Mouse (Mus musculus) megakaryocyte progenitor cell, adult 5-6 weeks (primary cell): ENCODE results near the gene Hsd17b3. TPM values are rescaled to one million over a fixed set of nuclear protein-coding genes. Genes with fewer than 3 reads are reported as not detected.

ENCODE experiments used
- ATAC-seq: replicated peaks from 2 replicates; pipeline ENCODE4 v1.8.0; 2016; ENCODE audit warnings: mild to moderate bottlenecking, moderate TSS enrichment, inconsistent platforms; ENCODE audit not compliant: poor library complexity
- total RNA-seq, 2 experiments: library from RNA; stranded (forward) in 1 of 2; stranded (reverse) in 1 of 2; fragments of 157-497, 149-512 nt in 1 of 2; fragments of 200-1000 nt in 1 of 2; gene quantifications; 2 replicates each; pipeline versions ENCODE4 v1.2.3 to v1.2.4; 2015 to 2017

Gene Hsd17b3
- total RNA-seq, 2 experiments from 2014 or later, result not detected

- no peak for ATAC-seq
Measured at GRCm38 (mm10) chr13:64024803-64025202, 64.2 kb downstream of the Hsd17b3 start.

GRCm38 (mm10) chr13:64022786-64023468 is 66.1 kb downstream of the Hsd17b3 start:
- no peak for ATAC-seq

- no peak for ATAC-seq
Measured at GRCm38 (mm10) chr13:64020902-64021311, 68.1 kb downstream of the Hsd17b3 start.

GRCm38 (mm10) chr13:64018586-64019141 is 70.4 kb downstream of the Hsd17b3 start:
- ATAC-seq, result no peak

- no peak for ATAC-seq
Measured at GRCm38 (mm10) chr13:64016048-64016447, 73.0 kb downstream of the Hsd17b3 start.

- no peak for ATAC-seq
Measured at GRCm38 (mm10) chr13:64011157-64011556, 77.9 kb downstream of the Hsd17b3 start.

Other genes with a start within 250 kb of the Hsd17b3 start
- 3.5 and 5.4 TPM in 2 replicates for gene Slc35d2, start 40.1 kb upstream of the Hsd17b3 start, total RNA-seq (2015)
- 4.3 and 5.4 TPM in 2 replicates for gene Slc35d2, start 40.1 kb upstream of the Hsd17b3 start, total RNA-seq (2017)
- 42.8 and 49.3 TPM in 2 replicates for gene Zfp367, start 64.0 kb upstream of the Hsd17b3 start, total RNA-seq (2015)
- 41.9 and 52.3 TPM in 2 replicates for gene Zfp367, start 64.0 kb upstream of the Hsd17b3 start, total RNA-seq (2017)
- 3.4 and 3.9 TPM in 2 replicates for gene Habp4, start 72.6 kb upstream of the Hsd17b3 start, total RNA-seq (2015)
- gene Habp4, start 72.6 kb upstream of the Hsd17b3 start, total RNA-seq (2017), result 2.4 TPM in 2 replicates
- gene Cdc14b, start 186.1 kb upstream of the Hsd17b3 start, total RNA-seq (2015), result 1.6 and 1.9 TPM in 2 replicates
- gene Cdc14b, start 186.1 kb upstream of the Hsd17b3 start, total RNA-seq (2017), result 0.74 and 2.4 TPM in 2 replicates
- gene Aaed1, start 223.5 kb upstream of the Hsd17b3 start, total RNA-seq (2015), result 19.6 and 20.3 TPM in 2 replicates
- 33.1 and 42.4 TPM in 2 replicates for gene Aaed1, start 223.5 kb upstream of the Hsd17b3 start, total RNA-seq (2017)